ENCODE assay signal across 18 mouse cellular contexts in genomic region chr5:52213143-52213900, GRCm38 (mm10). TPM values are rescaled to one million over a fixed set of nuclear protein-coding genes. Genes with fewer than 3 reads are reported as not detected.
DNase-seq lines count a peak whose midpoint lies in the region; ATAC-seq and TF ChIP-seq lines count a peak whose summit lies in the region.
"Had no signal": no experiment of that assay in that cellular context is flagged by ENCODE, and none has a peak within 500 bp of the region (broad histone marks: within the 10 kb centered on the region; RNA-seq: fewer than 3 reads in every experiment).

No protein-coding gene starts in this region.

- intact Hi-C loops in left cerebral cortex, postnatal 36 days (cut with DNase I), result no loop called here

- no peak overlapping the region for H3K4me2 ChIP-seq in heart, embryonic 11.5 days
- no peak overlapping the region for H3K4me2 ChIP-seq in liver, postnatal 0 days (ENCODE audit: low read depth, low read length)
- H3K4me2 ChIP-seq in neural tube, embryonic 15.5 days, result no peak overlapping the region
- H3K4me2 ChIP-seq in midbrain, embryonic 11.5 days, result no peak overlapping the region
- H3K4me2 ChIP-seq: embryonic facial prominence, embryonic 15.5 days; forebrain, embryonic 12.5 days; limb, embryonic 15.5 days had no signal

- peaks cover 10% of the 10 kb centered on the region for H3K4me1 ChIP-seq in heart, embryonic 11.5 days (ENCODE audit: control insufficient read depth, insufficient read depth, low read length)
- H3K4me1 ChIP-seq in liver, postnatal 0 days (ENCODE audit: insufficient read depth), result no peaks in the 10 kb centered on the region
- H3K4me1 ChIP-seq in neural tube, embryonic 15.5 days, result peaks cover 16% of the 10 kb centered on the region
- H3K4me1 ChIP-seq in midbrain, embryonic 11.5 days (ENCODE audit: control insufficient read depth, insufficient read depth, low read length), result no peaks in the 10 kb centered on the region

- peak; percentile 22; the same call in 1 of the 2 replicates for TF ChIP-seq EP300 in liver, postnatal 0 days (IDR thresholded peaks at IDR 0.05; ENCODE audit: low read depth)

- no peak overlapping the region for H3K4me3 ChIP-seq in heart, embryonic 11.5 days (ENCODE audit: low read depth, low read length)
- H3K4me3 ChIP-seq in liver, postnatal 0 days (ENCODE audit: low read depth, low read length), result no peak overlapping the region
- no peak overlapping the region for H3K4me3 ChIP-seq in neural tube, embryonic 15.5 days (replicated peaks)
- H3K4me3 ChIP-seq in midbrain, embryonic 11.5 days (ENCODE audit: low read depth, low read length), result no peak overlapping the region
- H3K4me3 ChIP-seq: embryonic facial prominence, embryonic 15.5 days; forebrain, embryonic 12.5 days; hindbrain, embryonic 10.5 days; limb, embryonic 15.5 days had no signal

- DNase-seq in heart, adult 8-10 months (ENCODE audit: low spot score), result no peak
- DNase-seq in left cerebral cortex, postnatal 36 days (ENCODE audit: low spot score in 2 of 2), result peak; percentile 17 to 35
- DNase-seq in left cerebral cortex, adult 8-10 months (ENCODE audit: low spot score in 2 of 2), result no peak
- DNase-seq in liver, postnatal 0 days, result no peak
- DNase-seq in midbrain, embryonic 11.5 days (ENCODE audit: low spot score, missing footprints), result no peak
- DNase-seq: adrenal gland, adult 2 months; cerebellum, adult 2 months; gastrocnemius, postnatal 10 days; kidney, adult 9 months; layer of hippocampus, postnatal 36 days had no signal

- no peak for TF ChIP-seq CTCF in liver, postnatal 0 days (IDR thresholded peaks at IDR 0.05; ENCODE audit: low read depth)

- no peaks in the 10 kb centered on the region for H3K9me3 ChIP-seq in heart, embryonic 11.5 days (replicated peaks; ENCODE audit: control insufficient read depth, low read length)
- H3K9me3 ChIP-seq in liver, postnatal 0 days (ENCODE audit: low read length), result no peaks in the 10 kb centered on the region
- H3K9me3 ChIP-seq in neural tube, embryonic 15.5 days (replicated peaks), result no peaks in the 10 kb centered on the region
- no peaks in the 10 kb centered on the region for H3K9me3 ChIP-seq in midbrain, embryonic 11.5 days (ENCODE audit: control insufficient read depth, low read length)
- H3K9me3 ChIP-seq: embryonic facial prominence, embryonic 15.5 days; forebrain, embryonic 12.5 days; hindbrain, embryonic 10.5 days; limb, embryonic 15.5 days had no signal

- peak; percentile 67 for ATAC-seq in heart, embryonic 11.5 days (replicated peaks; ENCODE audit: insufficient number of reproducible peaks, low FRiP score, low TSS enrichment)
- ATAC-seq in common myeloid progenitor, adult 5-6 weeks (replicated peaks; ENCODE audit: low read depth, poor library complexity, severe bottlenecking), result peak; percentile 60; the same call in 1 of the 2 replicates
- peak; percentile 41 for ATAC-seq in liver, postnatal 0 days
- no peak for ATAC-seq in neural tube, embryonic 15.5 days (ENCODE audit: low FRiP score)
- no peak for ATAC-seq in midbrain, embryonic 11.5 days (ENCODE audit: low FRiP score)
- ATAC-seq: inflammation-experienced regulatory T-cells, adult 6 months had no signal

- H3K36me3 ChIP-seq in heart, embryonic 11.5 days (ENCODE audit: control insufficient read depth, insufficient read depth, low read length), result no peaks in the 10 kb centered on the region
- H3K36me3 ChIP-seq in liver, postnatal 0 days (replicated peaks; ENCODE audit: insufficient read depth, low read length), result no peaks in the 10 kb centered on the region
- no peaks in the 10 kb centered on the region for H3K36me3 ChIP-seq in neural tube, embryonic 15.5 days
- no peaks in the 10 kb centered on the region for H3K36me3 ChIP-seq in midbrain, embryonic 11.5 days (ENCODE audit: control insufficient read depth, insufficient read depth, low read length)
- H3K36me3 ChIP-seq: embryonic facial prominence, embryonic 15.5 days; forebrain, embryonic 12.5 days; hindbrain, embryonic 10.5 days; limb, embryonic 15.5 days had no signal

- H3K9ac ChIP-seq in heart, embryonic 11.5 days (ENCODE audit: low read depth, low read length), result no peak overlapping the region
- H3K9ac ChIP-seq in liver, postnatal 0 days (replicated peaks), result no peak overlapping the region
- no peak overlapping the region for H3K9ac ChIP-seq in neural tube, embryonic 15.5 days (replicated peaks)
- H3K9ac ChIP-seq in midbrain, embryonic 11.5 days (ENCODE audit: low read length), result no peak overlapping the region
- H3K9ac ChIP-seq: embryonic facial prominence, embryonic 15.5 days; forebrain, embryonic 12.5 days; limb, embryonic 15.5 days had no signal

- H3K27ac ChIP-seq in heart, embryonic 11.5 days (ENCODE audit: low read depth, low read length), result no peak overlapping the region
- H3K27ac ChIP-seq in liver, postnatal 0 days (ENCODE audit: low read depth), result no peak overlapping the region
- no peak overlapping the region for H3K27ac ChIP-seq in neural tube, embryonic 15.5 days (replicated peaks)
- H3K27ac ChIP-seq in midbrain, embryonic 11.5 days (ENCODE audit: low read depth, low read length), result no peak overlapping the region
- H3K27ac ChIP-seq: embryonic facial prominence, embryonic 15.5 days; forebrain, embryonic 12.5 days; hindbrain, embryonic 10.5 days; limb, embryonic 15.5 days had no signal

- 36% methylated on average over 7 of the region's 7 CpGs for WGBS in heart, embryonic 11.5 days (ENCODE audit: insufficient replicate concordance)
- WGBS in liver, postnatal 0 days (ENCODE audit: insufficient replicate concordance), result 63% methylated on average over 7 of the region's 7 CpGs
- 77% methylated on average over 7 of the region's 7 CpGs for WGBS in neural tube, embryonic 15.5 days
- 81% methylated on average over 7 of the region's 7 CpGs for WGBS in midbrain, embryonic 11.5 days

- no peaks in the 10 kb centered on the region for H3K27me3 ChIP-seq in heart, embryonic 11.5 days (ENCODE audit: control insufficient read depth, insufficient read depth, low read length)
- H3K27me3 ChIP-seq in liver, postnatal 0 days (ENCODE audit: insufficient read depth, low read length), result peaks cover 4% of the 10 kb centered on the region; the same call in 1 of the 2 replicates
- H3K27me3 ChIP-seq in neural tube, embryonic 15.5 days (replicated peaks), result no peaks in the 10 kb centered on the region
- H3K27me3 ChIP-seq in midbrain, embryonic 11.5 days (ENCODE audit: control insufficient read depth, insufficient read depth, low read length), result no peaks in the 10 kb centered on the region
- H3K27me3 ChIP-seq: embryonic facial prominence, embryonic 15.5 days; forebrain, embryonic 12.5 days; limb, embryonic 15.5 days had no signal

RNA-seq across cellular contexts. Expression of gene Dhx15, which starts 23.0 kb away (rescaled TPM):
- 53.7 and 58.5 TPM in 2 replicates for polyA plus RNA-seq in heart, embryonic 11.5 days (2014; fragmentation: Nextera tagmentation; extraction: Ambion mirVana)
- total RNA-seq in heart, adult 8-10 months (2022), result 10 to 100 TPM; 48.0 to 56.4 (median 51.7) TPM
- total RNA-seq in left cerebral cortex, postnatal 36 days (2021), result 10 to 100 TPM; 74.9 to 98.7 TPM
- 10 to 100 TPM; 84.8 to 90.4 (median 87.5) TPM for total RNA-seq in left cerebral cortex, adult 8-10 months (2022)
- 369 and 381 TPM in 2 replicates for total RNA-seq in common myeloid progenitor, adult 5-6 weeks (2017)
- 36.0 and 39.3 TPM in 2 replicates for polyA plus RNA-seq in liver, postnatal 0 days (2015; fragmentation: Nextera tagmentation; extraction: Ambion mirVana)
- polyA plus RNA-seq in neural tube, embryonic 15.5 days (2015; fragmentation: Nextera tagmentation; extraction: Ambion mirVana), result 107 and 115 TPM in 2 replicates
- 105 and 112 TPM in 2 replicates for polyA plus RNA-seq in midbrain, embryonic 11.5 days (2014; fragmentation: Nextera tagmentation; extraction: Ambion mirVana)

Comparison
In these comparisons a context has a peak if more than half of its experiments do, and no peak if none do; other contexts are left out.
1. DNase-seq: peak in left cerebral cortex, postnatal 36 days (2 of 2); none in heart, adult 8-10 months (single experiment), left cerebral cortex, adult 8-10 months (0 of 2), liver, postnatal 0 days (single experiment) and midbrain, embryonic 11.5 days (single experiment).
2. ATAC-seq: peak in heart, embryonic 11.5 days (single experiment), common myeloid progenitor, adult 5-6 weeks (single experiment) and liver, postnatal 0 days (single experiment); none in neural tube, embryonic 15.5 days (single experiment) and midbrain, embryonic 11.5 days (single experiment).